Mouse (Mus musculus) liver, embryonic 16.5 days (tissue): ENCODE results near the gene Pabpn1. TPM values are rescaled to one million over a fixed set of nuclear protein-coding genes. Genes with fewer than 3 reads are reported as not detected.

Experiments
- ATAC-seq: fragments of 200-750 bp; cut with Nextera tagmentation; 2 replicates; pipeline ENCODE4 v1.8.0; 2017; ENCODE audit warnings: low read depth, mild to moderate bottlenecking, moderate number of reproducible peaks, moderate library complexity
- H3K27ac ChIP-seq: fragments of 300-500 bp; sonication (generic); 2 replicates; pipeline ENCODE4 v1.5.1; 2014; ENCODE audit warnings: mild to moderate bottlenecking, low read length
- H3K27me3 ChIP-seq: fragments of 300-500 bp; sonication (generic); 2 replicates; pipeline ENCODE4 v1.6.1; 2014; ENCODE audit warnings: low read depth, low read length, mixed read lengths; ENCODE audit not compliant: control insufficient read depth, insufficient read depth
- H3K36me3 ChIP-seq: fragments of 300-500 bp; sonication (generic); 2 replicates; pipeline ENCODE4 v1.6.1; 2014; ENCODE audit warnings: mild to moderate bottlenecking; ENCODE audit not compliant: control insufficient read depth, insufficient read depth
- H3K4me1 ChIP-seq: fragments of 300-500 bp; sonication (generic); 2 replicates; pipeline ENCODE4 v1.6.1; 2014; ENCODE audit warnings: low read depth, low read length, mixed read lengths; ENCODE audit not compliant: control insufficient read depth
- H3K4me2 ChIP-seq: fragments of 300-500 bp; sonication (generic); 2 replicates; pipeline ENCODE4 v1.6.1; 2014; ENCODE audit warnings: low read depth, low read length, mixed read lengths
- H3K4me3 ChIP-seq: fragments of 300-500 bp; sonication (generic); 2 replicates; pipeline ENCODE4 v1.5.1; 2014; ENCODE audit warnings: low read depth, mild to moderate bottlenecking, low read length
- H3K9ac ChIP-seq: fragments of 300-500 bp; sonication (generic); 2 replicates; pipeline ENCODE4 v1.6.1; 2014; ENCODE audit warnings: low read depth, low read length
- H3K9me3 ChIP-seq: fragments of 300-500 bp; sonication (generic); replicated peaks from 2 replicates; pipeline ENCODE4 v1.6.1; 2016; ENCODE audit warnings: low read length; ENCODE audit not compliant: control insufficient read depth
- WGBS: fragments of 180-500 bp; shearing (Covaris S2); extraction: QIAGEN DNeasy Blood & Tissue Kit; methylation state at CpG from one replicate; pipeline ENCODE4 v1.1.7; 2014; ENCODE audit not compliant: insufficient replicate concordance; 5-methylcytosine and 5-hydroxymethylcytosine counted together
- polyA plus RNA-seq: library from polyadenylated mRNA; unstranded; fragments of >200 nt; fragmentation: Nextera tagmentation; extraction: Ambion mirVana; gene quantifications from 2 replicates; pipeline ENCODE4 v1.2.1, GENCODE M21; 2015

Pabpn1 gene
- polyA plus RNA-seq, result 30.1 and 32.0 TPM in 2 replicates

GRCm38 (mm10) chr14:54892200-54892599, at the start of gene Pabpn1:
Pabpn1 (plus strand) TSS chr14:54892500.
- H3K9me3 ChIP-seq, result no peaks in the 10 kb centered on the region
- no peak for ATAC-seq
- peaks cover 18% of the 10 kb centered on the region for H3K4me1 ChIP-seq
- peak within 1 kb of the TSS; percentile 77 for H3K4me3 ChIP-seq
- peak within 1 kb of the TSS; percentile 70 for H3K9ac ChIP-seq
- WGBS, result 85% methylated on average over 3 of the region's 3 CpGs
- H3K36me3 ChIP-seq, result peaks cover 16% of the 10 kb centered on the region
- peak within 1 kb of the TSS; percentile 91 for H3K27ac ChIP-seq
- H3K4me2 ChIP-seq, result peak within 1 kb of the TSS; percentile 82
- H3K27me3 ChIP-seq, result no peaks in the 10 kb centered on the region

- no peak overlapping the region for H3K4me2 ChIP-seq
- no peaks in the 10 kb centered on the region for H3K4me1 ChIP-seq
- no peak overlapping the region for H3K9ac ChIP-seq
- no peak overlapping the region for H3K27ac ChIP-seq
- H3K27me3 ChIP-seq, result no peaks in the 10 kb centered on the region
- H3K4me3 ChIP-seq, result no peak overlapping the region
- H3K9me3 ChIP-seq, result no peaks in the 10 kb centered on the region
- WGBS, result 3% methylated on average over 4 of the region's 4 CpGs
- H3K36me3 ChIP-seq, result no peaks in the 10 kb centered on the region
- no peak for ATAC-seq
These were observed 48.8 kb upstream of the Pabpn1 start for GRCm38 (mm10) chr14:54843461-54843860.

- Histone ChIP-seq H3K27ac (no peak overlapping the region), H3K36me3 (no peaks in the 10 kb centered on the region), H3K9ac (no peak overlapping the region), H3K27me3 (no peaks in the 10 kb centered on the region), H3K4me3 (no peak overlapping the region), H3K4me2 (no peak overlapping the region), H3K9me3 (no peaks in the 10 kb centered on the region), H3K4me1 (no peaks in the 10 kb centered on the region)
- WGBS, result 68% methylated on average over 3 of the region's 3 CpGs
- ATAC-seq, result no peak
These were observed 36.6 kb upstream of the Pabpn1 start for GRCm38 (mm10) chr14:54855726-54856125.

GRCm38 (mm10) chr14:54856703-54857102, 35.6 kb upstream of the Pabpn1 start:
- H3K9me3 ChIP-seq, result no peaks in the 10 kb centered on the region
- no peak for ATAC-seq
- no peaks in the 10 kb centered on the region for H3K4me1 ChIP-seq
- H3K9ac ChIP-seq, result no peak overlapping the region
- no peaks in the 10 kb centered on the region for H3K27me3 ChIP-seq
- 34% methylated on average over 7 of the region's 7 CpGs for WGBS
- no peaks in the 10 kb centered on the region for H3K36me3 ChIP-seq
- no peak overlapping the region for H3K4me3 ChIP-seq
- H3K27ac ChIP-seq, result no peak overlapping the region
- H3K4me2 ChIP-seq, result no peak overlapping the region

- Histone ChIP-seq H3K27me3 (no peaks in the 10 kb centered on the region), H3K36me3 (no peaks in the 10 kb centered on the region), H3K4me2 (no peak overlapping the region), H3K4me1 (no peaks in the 10 kb centered on the region), H3K4me3 (no peak overlapping the region), H3K9me3 (no peaks in the 10 kb centered on the region), H3K9ac (no peak overlapping the region), H3K27ac (no peak overlapping the region)
- 77% methylated on average over 9 of the region's 9 CpGs for WGBS
- ATAC-seq, result no peak
These were observed 34.4 kb upstream of the Pabpn1 start for GRCm38 (mm10) chr14:54857891-54858290.

GRCm38 (mm10) chr14:54860511-54860910, 31.8 kb upstream of the Pabpn1 start:
- H3K27me3 ChIP-seq, result no peaks in the 10 kb centered on the region
- H3K4me3 ChIP-seq, result no peak overlapping the region
- H3K9me3 ChIP-seq, result no peaks in the 10 kb centered on the region
- H3K4me2 ChIP-seq, result no peak overlapping the region
- H3K9ac ChIP-seq, result no peak overlapping the region
- no peak for ATAC-seq
- no peaks in the 10 kb centered on the region for H3K36me3 ChIP-seq
- H3K27ac ChIP-seq, result no peak overlapping the region
- peaks cover 4% of the 10 kb centered on the region for H3K4me1 ChIP-seq
- 19% methylated on average over 2 of the region's 2 CpGs for WGBS

GRCm38 (mm10) chr14:54863501-54864312, 28.6 kb upstream of the Pabpn1 start:
- peaks cover 4% of the 10 kb centered on the region for H3K4me1 ChIP-seq
- H3K27me3 ChIP-seq, result no peaks in the 10 kb centered on the region
- H3K27ac ChIP-seq, result peak overlapping the region; percentile 40
- under 1% methylated on average over 44 of the region's 56 CpGs for WGBS
- H3K9ac ChIP-seq, result peak overlapping the region; percentile 79
- H3K4me3 ChIP-seq, result peak overlapping the region; percentile 89
- peak; percentile 100 for ATAC-seq
- no peaks in the 10 kb centered on the region for H3K36me3 ChIP-seq
- peak overlapping the region; percentile 95 for H3K4me2 ChIP-seq
- no peaks in the 10 kb centered on the region for H3K9me3 ChIP-seq

- Histone ChIP-seq H3K4me2 (peak overlapping the region; percentile 95), H3K36me3 (no peaks in the 10 kb centered on the region), H3K27me3 (no peaks in the 10 kb centered on the region), H3K9me3 (no peaks in the 10 kb centered on the region), H3K4me1 (peaks cover 4% of the 10 kb centered on the region), H3K9ac (peak overlapping the region; percentile 79), H3K27ac (peak overlapping the region; percentile 40), H3K4me3 (peak overlapping the region; percentile 89)
- no peak for ATAC-seq
- 9% methylated on average over 21 of the region's 21 CpGs for WGBS
These were observed 27.8 kb upstream of the Pabpn1 start for GRCm38 (mm10) chr14:54864313-54865036.

GRCm38 (mm10) chr14:54865626-54866025, 26.7 kb upstream of the Pabpn1 start:
- no peak overlapping the region for H3K4me2 ChIP-seq
- no peak overlapping the region for H3K9ac ChIP-seq
- H3K9me3 ChIP-seq, result no peaks in the 10 kb centered on the region
- no peaks in the 10 kb centered on the region for H3K36me3 ChIP-seq
- ATAC-seq, result no peak
- H3K27ac ChIP-seq, result no peak overlapping the region
- H3K4me3 ChIP-seq, result no peak overlapping the region
- WGBS, result 60% methylated on average over 5 of the region's 5 CpGs
- H3K27me3 ChIP-seq, result no peaks in the 10 kb centered on the region
- peaks cover 4% of the 10 kb centered on the region for H3K4me1 ChIP-seq
